Mouse (Mus musculus): Measurements from ENCODE around the gene Gzmk. TPM values are rescaled to one million over a fixed set of nuclear protein-coding genes. Genes with fewer than 3 reads are reported as not detected.

Gzmk gene
- polyA plus RNA-seq, 1 experiment from 2014 or later = not detected

GRCm38 (mm10) chr13:113242129-113242528 lies 16.4 kb upstream of the Gzmk start:
- Histone ChIP-seq H3K4me2 (no peak overlapping the region), H3K4me1 (replicated peaks) (no peaks in the 10 kb centered on the region), H3K9ac (no peak overlapping the region), H3K4me3 (replicated peaks) (no peak overlapping the region), H3K9me3 (replicated peaks) (no peaks in the 10 kb centered on the region), H3K27ac (no peak overlapping the region), H3K27me3 (no peaks in the 10 kb centered on the region), H3K36me3 (no peaks in the 10 kb centered on the region)
- WGBS (ENCODE audit: insufficient replicate concordance) = 43% methylated on average over 6 of the region's 6 CpGs
- ATAC-seq (ENCODE audit: low read depth) = no peak
- DNase-seq = no peak

- H3K9me3 ChIP-seq (replicated peaks) = no peaks in the 10 kb centered on the region
- no peak overlapping the region for H3K4me3 ChIP-seq (replicated peaks)
- no peaks in the 10 kb centered on the region for H3K36me3 ChIP-seq
- no peak overlapping the region for H3K9ac ChIP-seq
- H3K4me1 ChIP-seq (replicated peaks) = no peaks in the 10 kb centered on the region
- no peaks in the 10 kb centered on the region for H3K27me3 ChIP-seq
- 74% methylated on average over 17 of the region's 17 CpGs for WGBS (ENCODE audit: insufficient replicate concordance)
- no peak for ATAC-seq (ENCODE audit: low read depth)
- no peak overlapping the region for H3K27ac ChIP-seq
- no peak overlapping the region for H3K4me2 ChIP-seq
- DNase-seq = no peak
These were observed 2.2 kb upstream of the Gzmk start for GRCm38 (mm10) chr13:113227666-113228463.

- Histone ChIP-seq H3K4me3 (replicated peaks) (no peak overlapping the region), H3K4me2 (no peak overlapping the region), H3K4me1 (replicated peaks) (no peaks in the 10 kb centered on the region), H3K27ac (no peak overlapping the region), H3K27me3 (no peaks in the 10 kb centered on the region), H3K9me3 (replicated peaks) (no peaks in the 10 kb centered on the region), H3K36me3 (no peaks in the 10 kb centered on the region), H3K9ac (no peak overlapping the region)
- WGBS (ENCODE audit: insufficient replicate concordance) = 35% methylated on average over 4 of the region's 4 CpGs
- DNase-seq (no peak), ATAC-seq (ENCODE audit: low read depth) (no peak)
These were observed 1.4 kb upstream of the Gzmk start for GRCm38 (mm10) chr13:113227076-113227475.

- Histone ChIP-seq H3K36me3 (no peaks in the 10 kb centered on the region), H3K27me3 (no peaks in the 10 kb centered on the region), H3K9me3 (replicated peaks) (no peaks in the 10 kb centered on the region), H3K4me2 (no peak overlapping the region), H3K9ac (no peak overlapping the region), H3K27ac (no peak overlapping the region), H3K4me3 (replicated peaks) (no peak overlapping the region), H3K4me1 (replicated peaks) (no peaks in the 10 kb centered on the region)
- ATAC-seq (ENCODE audit: low read depth) (no peak), DNase-seq (no peak)
- 36% methylated on average over 2 of the region's 2 CpGs for WGBS (ENCODE audit: insufficient replicate concordance)
These were observed 1.6 kb downstream of the Gzmk start for GRCm38 (mm10) chr13:113224105-113224504.

- no peaks in the 10 kb centered on the region for H3K4me1 ChIP-seq (replicated peaks)
- WGBS (ENCODE audit: insufficient replicate concordance) = 40% methylated on average over 6 of the region's 6 CpGs
- ATAC-seq (ENCODE audit: low read depth) (no peak), DNase-seq (no peak)
- no peaks in the 10 kb centered on the region for H3K36me3 ChIP-seq
- H3K27me3 ChIP-seq = no peaks in the 10 kb centered on the region
- H3K4me3 ChIP-seq (replicated peaks) = no peak overlapping the region
- H3K4me2 ChIP-seq = no peak overlapping the region
- no peak overlapping the region for H3K9ac ChIP-seq
- H3K27ac ChIP-seq = no peak overlapping the region
- no peaks in the 10 kb centered on the region for H3K9me3 ChIP-seq (replicated peaks)
These were observed 3.9 kb downstream of the Gzmk start for GRCm38 (mm10) chr13:113221851-113222250.

GRCm38 (mm10) chr13:113213865-113214264 lies 11.8 kb downstream of the Gzmk start:
- H3K4me3 ChIP-seq (replicated peaks) = no peak overlapping the region
- DNase-seq (no peak), ATAC-seq (ENCODE audit: low read depth) (no peak)
- H3K27me3 ChIP-seq = peaks cover 11% of the 10 kb centered on the region
- 91% methylated on average over 3 of the region's 3 CpGs for WGBS (ENCODE audit: insufficient replicate concordance)
- H3K36me3 ChIP-seq = no peaks in the 10 kb centered on the region
- H3K9ac ChIP-seq = no peak overlapping the region
- H3K4me2 ChIP-seq = no peak overlapping the region
- H3K9me3 ChIP-seq (replicated peaks) = no peaks in the 10 kb centered on the region
- H3K27ac ChIP-seq = no peak overlapping the region
- peaks cover 10% of the 10 kb centered on the region; the same call in 1 of the 2 replicates for H3K4me1 ChIP-seq (replicated peaks)

GRCm38 (mm10) chr13:113212401-113212800 lies 13.3 kb downstream of the Gzmk start:
- WGBS (ENCODE audit: insufficient replicate concordance) = 15% methylated on average over 3 of the region's 3 CpGs
- Histone ChIP-seq H3K4me2 (no peak overlapping the region), H3K27me3 (peaks cover 11% of the 10 kb centered on the region), H3K9me3 (replicated peaks) (no peaks in the 10 kb centered on the region), H3K27ac (no peak overlapping the region), H3K4me1 (replicated peaks) (peaks cover 10% of the 10 kb centered on the region; the same call in 1 of the 2 replicates), H3K9ac (no peak overlapping the region), H3K36me3 (no peaks in the 10 kb centered on the region), H3K4me3 (replicated peaks) (no peak overlapping the region)
- DNase-seq = no peak
- ATAC-seq (ENCODE audit: low read depth) = peak; percentile 82

GRCm38 (mm10) chr13:113211345-113211744 lies 14.4 kb downstream of the Gzmk start:
- Histone ChIP-seq H3K4me3 (replicated peaks) (no peak overlapping the region), H3K27ac (no peak overlapping the region), H3K36me3 (no peaks in the 10 kb centered on the region), H3K9me3 (replicated peaks) (no peaks in the 10 kb centered on the region), H3K27me3 (peaks cover 11% of the 10 kb centered on the region), H3K9ac (no peak overlapping the region), H3K4me1 (replicated peaks) (peaks cover 10% of the 10 kb centered on the region; the same call in 1 of the 2 replicates), H3K4me2 (no peak overlapping the region)
- no peak for ATAC-seq (ENCODE audit: low read depth)
- DNase-seq = no peak
- 16% methylated on average over 15 of the region's 15 CpGs for WGBS (ENCODE audit: insufficient replicate concordance)

GRCm38 (mm10) chr13:113209624-113210023 lies 16.1 kb downstream of the Gzmk start, which contains the start of gene Esm1:
Gene Esm1, plus strand, starts transcription at chr13:113209659.
- Histone ChIP-seq H3K36me3 (no peaks in the 10 kb centered on the region), H3K4me1 (replicated peaks) (peaks cover 10% of the 10 kb centered on the region; the same call in 1 of the 2 replicates), H3K9me3 (replicated peaks) (no peaks in the 10 kb centered on the region), H3K4me2 (no peak within 1 kb of the TSS), H3K27me3 (peaks cover 11% of the 10 kb centered on the region), H3K9ac (no peak within 1 kb of the TSS), H3K27ac (no peak within 1 kb of the TSS), H3K4me3 (replicated peaks) (no peak within 1 kb of the TSS)
- ATAC-seq (ENCODE audit: low read depth) (no peak), DNase-seq (no peak)
- WGBS (ENCODE audit: insufficient replicate concordance) = 38% methylated on average over 15 of the region's 15 CpGs

GRCm38 (mm10) chr13:113205346-113205745 lies 20.4 kb downstream of the Gzmk start:
- H3K36me3 ChIP-seq = no peaks in the 10 kb centered on the region
- H3K4me3 ChIP-seq (replicated peaks) = no peak overlapping the region
- H3K9me3 ChIP-seq (replicated peaks) = no peaks in the 10 kb centered on the region
- DNase-seq (no peak), ATAC-seq (ENCODE audit: low read depth) (no peak)
- H3K4me1 ChIP-seq (replicated peaks) = 0 out of 2 replicates have a peak, but pooled peaks cover 3% of the 10 kb centered on the region
- no peak overlapping the region for H3K9ac ChIP-seq
- 68% methylated on average over 5 of the region's 5 CpGs for whole genome bisulfite sequencing (ENCODE audit: insufficient replicate concordance)
- H3K27me3 ChIP-seq = peaks cover 9% of the 10 kb centered on the region
- H3K4me2 ChIP-seq = no peak overlapping the region
- H3K27ac ChIP-seq = no peak overlapping the region

GRCm38 (mm10) chr13:113203146-113203545 lies 22.6 kb downstream of the Gzmk start:
- Histone ChIP-seq H3K27me3 (no peaks in the 10 kb centered on the region), H3K4me2 (no peak overlapping the region), H3K4me1 (replicated peaks) (no peaks in the 10 kb centered on the region), H3K9ac (no peak overlapping the region), H3K36me3 (no peaks in the 10 kb centered on the region), H3K27ac (no peak overlapping the region), H3K4me3 (replicated peaks) (no peak overlapping the region), H3K9me3 (replicated peaks) (no peaks in the 10 kb centered on the region)
- DNase-seq (no peak), ATAC-seq (ENCODE audit: low read depth) (no peak)
- WGBS (ENCODE audit: insufficient replicate concordance) = 57% methylated on average over 5 of the region's 5 CpGs

GRCm38 (mm10) chr13:113202184-113202583 lies 23.5 kb downstream of the Gzmk start:
- Histone ChIP-seq H3K27ac (no peak overlapping the region), H3K9ac (no peak overlapping the region), H3K4me3 (replicated peaks) (no peak overlapping the region), H3K4me2 (no peak overlapping the region), H3K36me3 (no peaks in the 10 kb centered on the region), H3K27me3 (no peaks in the 10 kb centered on the region), H3K4me1 (replicated peaks) (no peaks in the 10 kb centered on the region), H3K9me3 (replicated peaks) (no peaks in the 10 kb centered on the region)
- ATAC-seq (ENCODE audit: low read depth) (no peak), DNase-seq (no peak)
- WGBS (ENCODE audit: insufficient replicate concordance) = 49% methylated on average over 4 of the region's 4 CpGs

All from liver, embryonic 13.5 days (tissue).